Mouse (Mus musculus) G1E (cell line): Measurements from ENCODE around the gene Cpt1c. TPM values are rescaled to one million over a fixed set of nuclear protein-coding genes. Genes with fewer than 3 reads are reported as not detected.

ENCODE experiments used
- ATAC-seq: 2 replicates; pipeline ENCODE4 v1.8.0; 2016; ENCODE audit warnings: mild to moderate bottlenecking; ENCODE audit not compliant: insufficient number of reproducible peaks, poor library complexity, low FRiP score, severe bottlenecking; ENCODE audit errors: extremely low read depth
- DNase-seq: peaks from one replicate; pipeline ENCODE4 v3.0.0; 2012; ENCODE audit warnings: low spot score
- H3K27me3 ChIP-seq: 2 replicates; pipeline ENCODE4 v1.6.1; 2012; ENCODE audit warnings: mild to moderate bottlenecking, low read length, inconsistent platforms; ENCODE audit not compliant: insufficient read depth
- H3K36me3 ChIP-seq: replicated peaks from 2 replicates; pipeline ENCODE3; 2012; ENCODE audit warnings: mild to moderate bottlenecking, inconsistent platforms
- H3K4me1 ChIP-seq: 2 replicates; pipeline ENCODE4 v1.6.1; 2012; ENCODE audit warnings: low read depth, low read length, inconsistent platforms, mixed read lengths; ENCODE audit not compliant: insufficient read depth
- H3K4me3 ChIP-seq: 2 replicates; pipeline ENCODE4 v1.5.1; 2012; ENCODE audit warnings: low read depth, mild to moderate bottlenecking, inconsistent platforms, low read length, moderate library complexity, mixed read lengths
- H3K9me3 ChIP-seq: replicated peaks from 2 replicates; pipeline ENCODE4 v1.6.1; 2012; ENCODE audit warnings: inconsistent platforms
- CTCF ChIP-seq: IDR thresholded peaks from 2 replicates; pipeline ENCODE4 v1.5.1; 2012; ENCODE audit warnings: low read depth, low read length, inconsistent platforms, mixed read lengths
- GATA1 ChIP-seq: IDR thresholded peaks from 2 replicates; pipeline ENCODE4 v1.6.1; 2012; ENCODE audit warnings: borderline replicate concordance, low read length, inconsistent platforms, mixed read lengths
- GATA2 ChIP-seq: IDR thresholded peaks from 2 replicates; pipeline ENCODE4 v1.6.1; 2012; ENCODE audit warnings: low read depth, low read length, inconsistent platforms, borderline replicate concordance
- POLR2AphosphoS5 ChIP-seq: IDR thresholded peaks from 2 replicates; pipeline ENCODE4 v1.6.1; 2012; ENCODE audit warnings: low read depth, low read length, inconsistent platforms; ENCODE audit not compliant: insufficient replicate concordance
- TAL1 ChIP-seq: conservative IDR thresholded peaks from 2 replicates; pipeline ENCODE4 v1.6.1; 2012; ENCODE audit warnings: low read depth, low read length, inconsistent platforms, mixed read lengths
- polyA plus RNA-seq: library from polyadenylated mRNA; stranded (reverse); fragments of >175 nt; gene quantifications from 2 replicates; pipeline ENCODE4 v1.2.3, GENCODE M21; 2012
- total RNA-seq, 2 experiments: library from RNA; stranded (forward) in 1 of 2; stranded (reverse) in 1 of 2; fragments of 200-1000 nt in 1 of 2; fragments of >200 nt in 1 of 2; fragmentation: Nextera tagmentation in 1 of 2; gene quantifications; 2 replicates each; pipeline ENCODE4 v1.2.3; 2014 to 2017

Cpt1c gene
- total and polyA plus RNA-seq, 3 experiments = 0.11 to 2.4 (median 0.28) TPM

DNA sequence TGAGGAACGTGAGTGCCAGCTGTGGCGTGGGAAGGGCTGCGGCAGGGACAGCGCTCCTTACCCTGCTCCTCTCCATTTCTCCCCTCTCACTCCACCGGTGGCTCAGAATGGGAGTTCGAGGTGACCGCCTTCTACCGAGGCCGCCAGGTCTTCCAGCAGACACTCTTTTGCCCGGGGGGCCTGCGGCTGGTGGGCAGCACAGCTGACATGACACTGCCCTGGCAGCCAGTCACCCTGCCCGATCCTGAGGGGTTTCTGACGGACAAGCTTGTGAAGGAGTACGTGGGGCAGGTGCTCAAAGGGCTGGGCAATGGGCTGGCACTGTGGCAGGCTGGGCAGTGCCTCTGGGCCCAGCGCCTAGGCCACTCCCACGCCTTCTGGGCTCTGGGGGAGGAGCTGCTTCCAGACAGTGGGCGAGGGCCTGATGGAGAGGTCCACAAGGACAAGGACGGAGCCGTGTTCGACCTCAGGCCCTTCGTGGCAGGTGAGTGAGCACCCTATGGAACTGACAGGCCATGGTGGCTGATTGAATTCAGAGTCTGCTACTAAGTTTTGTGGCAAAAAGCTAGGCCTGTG is 26.0 kb upstream of the Cpt1c start:
- Histone ChIP-seq H3K36me3 (peaks cover 80% of the 10 kb centered on the region), H3K4me3 (peak overlapping the region; percentile 44; the same call in 1 of the 2 replicates), H3K4me1 (peaks cover 79% of the 10 kb centered on the region), H3K9me3 (no peaks in the 10 kb centered on the region), H3K27me3 (no peaks in the 10 kb centered on the region)
- ATAC-seq (no peak), DNase-seq (no peak)
- TF ChIP-seq GATA2 (no peak), TAL1 (no peak), GATA1 (no peak), POLR2AphosphoS5 (no peak), CTCF (no peak)

DNA sequence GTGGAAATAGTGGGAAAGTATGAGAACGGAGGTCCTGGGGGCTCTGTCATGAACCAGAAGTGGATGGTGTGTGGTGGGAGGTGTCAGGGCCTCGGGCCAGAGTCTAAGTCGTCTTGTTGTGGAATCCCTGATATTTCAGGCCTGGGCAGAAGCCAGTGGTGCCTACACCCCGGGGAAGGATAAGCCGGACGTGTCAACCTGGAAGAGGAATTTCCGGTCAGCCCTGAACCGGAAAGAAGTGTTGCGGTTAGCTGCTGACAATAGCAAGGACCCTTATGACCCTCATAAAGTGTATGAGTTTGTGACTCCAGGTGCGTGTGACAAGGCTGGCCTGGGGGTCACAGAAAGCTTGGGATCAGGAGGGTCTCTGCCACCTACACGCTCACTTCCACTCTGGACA is 25.1 kb upstream of the Cpt1c start:
- peak overlapping the region; percentile 35; the same call in 1 of the 2 replicates for H3K4me3 ChIP-seq
- H3K36me3 ChIP-seq = peaks cover 80% of the 10 kb centered on the region
- ATAC-seq (no peak), DNase-seq (no peak)
- H3K4me1 ChIP-seq = peaks cover 79% of the 10 kb centered on the region
- no peaks in the 10 kb centered on the region for H3K27me3 ChIP-seq
- no peaks in the 10 kb centered on the region for H3K9me3 ChIP-seq
- no peak for TF ChIP-seq CTCF
- TF ChIP-seq POLR2AphosphoS5 = no peak

DNA sequence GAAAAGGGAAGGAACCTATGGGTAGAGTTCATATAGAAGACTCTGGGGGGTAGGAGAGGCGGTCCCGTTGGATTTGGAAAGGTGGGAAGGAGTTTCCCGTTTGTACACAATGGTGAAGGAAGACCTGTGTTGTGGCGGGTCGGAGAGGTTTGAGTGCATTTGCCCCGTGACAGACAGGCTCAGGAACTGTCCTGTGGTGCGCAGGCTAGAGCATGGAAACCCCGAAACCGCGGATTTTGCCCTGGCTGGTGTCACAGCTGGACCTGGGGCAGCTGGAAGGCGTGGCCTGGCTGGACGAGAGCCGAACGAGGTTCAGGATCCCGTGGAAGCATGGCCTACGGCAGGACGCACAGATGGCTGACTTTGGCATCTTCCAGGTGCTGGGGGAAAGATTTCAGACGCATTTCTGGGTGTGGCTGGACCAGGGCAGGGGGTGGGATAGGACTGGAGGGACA is 23.9 kb upstream of the Cpt1c start, which contains the start of gene Bcl2l12:
TSS of gene Bcl2l12 (minus strand) at position 212 of the 455 bp plus-strand sequence.
- TF ChIP-seq GATA1 (no peak), TAL1 (no peak), CTCF (no peak), POLR2AphosphoS5 (no peak)
- DNase-seq (peak; percentile 56), ATAC-seq (no peak)
- H3K4me1 ChIP-seq = peaks cover 74% of the 10 kb centered on the region
- peak within 1 kb of the TSS; percentile 75 for H3K4me3 ChIP-seq
- H3K9me3 ChIP-seq = no peaks in the 10 kb centered on the region
- H3K36me3 ChIP-seq = peaks cover 80% of the 10 kb centered on the region
- no peaks in the 10 kb centered on the region for H3K27me3 ChIP-seq

- H3K36me3 ChIP-seq = peaks cover 80% of the 10 kb centered on the region
- H3K27me3 ChIP-seq = no peaks in the 10 kb centered on the region
- ATAC-seq = no peak
Measured at GRCm38 (mm10) chr7:44997940-44998428, 23.3 kb upstream of the Cpt1c start.

GRCm38 (mm10) chr7:44997231-44997939 is 22.7 kb upstream of the Cpt1c start, which contains the start of gene Irf3:
Gene Irf3 (plus strand): TSS chr7:44997648.
- H3K4me3 ChIP-seq = peak within 1 kb of the TSS; percentile 75
- H3K36me3 ChIP-seq = peaks cover 80% of the 10 kb centered on the region
- peaks cover 70% of the 10 kb centered on the region for H3K4me1 ChIP-seq
- no peaks in the 10 kb centered on the region for H3K27me3 ChIP-seq
- H3K9me3 ChIP-seq = no peaks in the 10 kb centered on the region
- TF ChIP-seq POLR2AphosphoS5 (no peak), CTCF (no peak), GATA1 (no peak), GATA2 (no peak), TAL1 (no peak)
- ATAC-seq (peak; percentile 81), DNase-seq (peak; percentile 83)

More at GRCm38 (mm10) chr7:44997940-44998428, 23.3 kb upstream of the Cpt1c start:
- no peak for TF ChIP-seq GATA1
- TF ChIP-seq TAL1 = no peak
- TF ChIP-seq POLR2AphosphoS5 = no peak
- no peak for TF ChIP-seq CTCF
- no peak for TF ChIP-seq GATA2
- Histone ChIP-seq H3K4me3 (peak overlapping the region; percentile 75), H3K9me3 (no peaks in the 10 kb centered on the region), H3K4me1 (peaks cover 72% of the 10 kb centered on the region)
- DNase-seq = no peak

- peak overlapping the region; percentile 75 for H3K4me3 ChIP-seq
- H3K4me1 ChIP-seq = peaks cover 66% of the 10 kb centered on the region
- no peak for TF ChIP-seq GATA2
- no peak for TF ChIP-seq TAL1
- TF ChIP-seq GATA1 = no peak
- no peak for TF ChIP-seq CTCF
- TF ChIP-seq POLR2AphosphoS5 = no peak
- peaks cover 80% of the 10 kb centered on the region for H3K36me3 ChIP-seq
- no peak for ATAC-seq
- H3K9me3 ChIP-seq = no peaks in the 10 kb centered on the region
- no peak for DNase-seq
- no peaks in the 10 kb centered on the region for H3K27me3 ChIP-seq
Measured at GRCm38 (mm10) chr7:44996672-44997071, 22.0 kb upstream of the Cpt1c start.
